Comparison of ENCODE assay signal across 7 mouse cellular contexts in genomic region chr4:46649161-46649560, GRCm38 (mm10). TPM values are rescaled to one million over a fixed set of nuclear protein-coding genes. Genes with fewer than 3 reads are reported as not detected.
DNase-seq lines count a peak whose midpoint lies in the region; ATAC-seq lines count a peak whose summit lies in the region.

No protein-coding gene starts in this region.

- ATAC-seq in megakaryocyte, adult 5-6 weeks (ENCODE audit: poor library complexity, severe bottlenecking), result no peak
- ATAC-seq in limb, embryonic 13.5 days (ENCODE audit: low FRiP score, low read depth), result no peak
- no peak for ATAC-seq in stomach, embryonic 15.5 days (ENCODE audit: insufficient read depth, low FRiP score, low read depth)

- peaks cover 33% of the 10 kb centered on the region for H3K36me3 ChIP-seq in megakaryocyte, embryonic 14.5 days (replicated peaks; ENCODE audit: low read length)
- H3K36me3 ChIP-seq in forebrain, embryonic 10.5 days (replicated peaks), result no peaks in the 10 kb centered on the region
- no peaks in the 10 kb centered on the region for H3K36me3 ChIP-seq in limb, embryonic 13.5 days
- no peaks in the 10 kb centered on the region for H3K36me3 ChIP-seq in stomach, embryonic 15.5 days

- peaks cover 56% of the 10 kb centered on the region for H3K4me1 ChIP-seq in megakaryocyte, embryonic 14.5 days
- H3K4me1 ChIP-seq in forebrain, embryonic 10.5 days, result peaks cover 14% of the 10 kb centered on the region
- peaks cover 11% of the 10 kb centered on the region for H3K4me1 ChIP-seq in limb, embryonic 13.5 days
- peaks cover 7% of the 10 kb centered on the region; the same call in 1 of the 2 replicates for H3K4me1 ChIP-seq in stomach, embryonic 15.5 days

- no peak overlapping the region for H3K27ac ChIP-seq in forebrain, embryonic 10.5 days
- H3K27ac ChIP-seq in limb, embryonic 13.5 days, result no peak overlapping the region
- H3K27ac ChIP-seq in stomach, embryonic 15.5 days, result no peak overlapping the region

- H3K27me3 ChIP-seq in megakaryocyte, embryonic 14.5 days (replicated peaks), result peaks cover 3% of the 10 kb centered on the region
- H3K27me3 ChIP-seq in forebrain, embryonic 10.5 days (ENCODE audit: poor library complexity, severe bottlenecking), result peaks cover 50% of the 10 kb centered on the region
- peaks cover 37% of the 10 kb centered on the region for H3K27me3 ChIP-seq in limb, embryonic 13.5 days
- peaks cover 3% of the 10 kb centered on the region for H3K27me3 ChIP-seq in stomach, embryonic 15.5 days (replicated peaks)

- H3K4me3 ChIP-seq in megakaryocyte, embryonic 14.5 days (replicated peaks), result peak overlapping the region; percentile 98
- peak overlapping the region; percentile 80 for H3K4me3 ChIP-seq in forebrain, embryonic 10.5 days
- H3K4me3 ChIP-seq in limb, embryonic 13.5 days, result peak overlapping the region; percentile 68
- peak overlapping the region; percentile 71 for H3K4me3 ChIP-seq in stomach, embryonic 15.5 days (replicated peaks)

- peak overlapping the region; percentile 93 for H3K4me2 ChIP-seq in limb, embryonic 13.5 days (replicated peaks)
- peak overlapping the region; percentile 93 for H3K4me2 ChIP-seq in stomach, embryonic 15.5 days

- H3K9me3 ChIP-seq in megakaryocyte, embryonic 14.5 days, result no peaks in the 10 kb centered on the region
- H3K9me3 ChIP-seq in forebrain, embryonic 10.5 days, result no peaks in the 10 kb centered on the region
- H3K9me3 ChIP-seq in limb, embryonic 13.5 days, result no peaks in the 10 kb centered on the region
- H3K9me3 ChIP-seq in stomach, embryonic 15.5 days, result no peaks in the 10 kb centered on the region

- 57% methylated on average over 4 of the region's 4 CpGs for WGBS in forebrain, embryonic 10.5 days
- 61% methylated on average over 4 of the region's 4 CpGs for WGBS in limb, embryonic 13.5 days
- WGBS in stomach, embryonic 15.5 days, result 22% methylated on average over 4 of the region's 4 CpGs

- H3K9ac ChIP-seq in limb, embryonic 13.5 days, result peak overlapping the region; percentile 67
- H3K9ac ChIP-seq in stomach, embryonic 15.5 days, result 0 out of 2 replicates have a peak overlapping the region, but pooled peaks have one; percentile 53

- no peak for DNase-seq in forebrain, embryonic 10.5 days (ENCODE audit: extremely low spot score, low spot score)
- no peak for DNase-seq in embryo, embryonic 9.5 days (ENCODE audit: extremely low spot score)
- DNase-seq in gastrocnemius, postnatal 4 days (ENCODE audit: low spot score in 2 of 2), result no peak

RNA-seq across cellular contexts. Expression of gene Tbc1d2, which starts 0.8 kb away (rescaled TPM):
- 4.5 and 7.8 TPM in 2 replicates for polyA plus RNA-seq in megakaryocyte, embryonic 14.5 days (2012; ENCODE audit: insufficient read depth, low replicate concordance)
- total RNA-seq in megakaryocyte, adult 5-6 weeks (2015), result 8.9 and 10.4 TPM in 2 replicates
- total RNA-seq in megakaryocyte, adult 5-6 weeks (2017), result 8.5 and 11.6 TPM in 2 replicates
- polyA plus RNA-seq in forebrain, embryonic 10.5 days (2016; fragmentation: Nextera tagmentation; extraction: Ambion mirVana), result 0.73 and 0.94 TPM in 2 replicates
- polyA plus RNA-seq in limb, embryonic 13.5 days (2015; fragmentation: Nextera tagmentation; extraction: Ambion mirVana), result 1.8 and 2.1 TPM in 2 replicates
- 2.9 and 3.4 TPM in 2 replicates for polyA plus RNA-seq in stomach, embryonic 15.5 days (2015; fragmentation: Nextera tagmentation; extraction: Ambion mirVana)
- 1 to 10 TPM; 1.6 to 1.8 TPM for total RNA-seq in gastrocnemius, postnatal 4 days (2021)

RNA-seq across cellular contexts. Expression of gene Coro2a, which starts 47.2 kb away (rescaled TPM):
- 29.8 and 31.3 TPM in 2 replicates for polyA plus RNA-seq in megakaryocyte, embryonic 14.5 days (2012; ENCODE audit: insufficient read depth, low replicate concordance)
- 54.8 and 55.6 TPM in 2 replicates for total RNA-seq in megakaryocyte, adult 5-6 weeks (2015)
- 31.4 and 31.9 TPM in 2 replicates for total RNA-seq in megakaryocyte, adult 5-6 weeks (2017)
- polyA plus RNA-seq in forebrain, embryonic 10.5 days (2016; fragmentation: Nextera tagmentation; extraction: Ambion mirVana), result 2.1 and 2.8 TPM in 2 replicates
- polyA plus RNA-seq in limb, embryonic 13.5 days (2015; fragmentation: Nextera tagmentation; extraction: Ambion mirVana), result 2.6 and 2.7 TPM in 2 replicates
- 20.4 and 29.1 TPM in 2 replicates for polyA plus RNA-seq in stomach, embryonic 15.5 days (2015; fragmentation: Nextera tagmentation; extraction: Ambion mirVana)
- under 1 TPM; 0.80 to 0.81 TPM for total RNA-seq in gastrocnemius, postnatal 4 days (2021)
